Mouse (Mus musculus): ENCODE results near the gene Mgp. TPM values are rescaled to one million over a fixed set of nuclear protein-coding genes. Genes with fewer than 3 reads are reported as not detected.

Mgp gene
- 605 and 626 TPM in 2 replicates for polyA plus RNA-seq (2015; fragmentation: Nextera tagmentation; extraction: Ambion mirVana)

GRCm38 (mm10) chr6:136875670-136876069 lies at the start of gene Mgp:
Gene Mgp (minus strand): TSS chr6:136875823.
- DNase-seq (ENCODE audit: low spot score): peak; percentile 88
- Histone ChIP-seq H3K9ac (ENCODE audit: low read depth, low read length) (peak within 1 kb of the TSS; percentile 59), H3K4me2 (ENCODE audit: low read length) (peak within 1 kb of the TSS; percentile 50), H3K4me3 (replicated peaks; ENCODE audit: low read depth, low read length) (peak within 1 kb of the TSS; percentile 36), H3K27me3 (ENCODE audit: insufficient read depth, low read length) (no peaks in the 10 kb centered on the region), H3K27ac (peak within 1 kb of the TSS; percentile 59; the same call in 1 of the 2 replicates), H3K36me3 (ENCODE audit: insufficient read depth, low read length) (no peaks in the 10 kb centered on the region), H3K9me3 (replicated peaks; ENCODE audit: low read length) (no peaks in the 10 kb centered on the region), H3K4me1 (replicated peaks; ENCODE audit: insufficient read depth, low read length) (no peaks in the 10 kb centered on the region; the same call in 1 of the 2 replicates)
- no peak for TF ChIP-seq CTCF (IDR thresholded peaks at IDR 0.05; ENCODE audit: low read depth)
- 12% methylated on average over 9 of the region's 9 CpGs for WGBS
- peak; percentile 82 for ATAC-seq (replicated peaks; ENCODE audit: low FRiP score, low read depth)

- no peak overlapping the region for H3K4me3 ChIP-seq (replicated peaks; ENCODE audit: low read depth, low read length)
Observed at GRCm38 (mm10) chr6:136925049-136925448, 49.4 kb upstream of the Mgp start.

GRCm38 (mm10) chr6:136923532-136923931 lies 47.9 kb upstream of the Mgp start, which contains the start of gene Pde6h:
Gene Pde6h (plus strand): TSS chr6:136923832.
- ATAC-seq (replicated peaks; ENCODE audit: low FRiP score, low read depth) (no peak), DNase-seq (ENCODE audit: low spot score) (no peak)
- H3K4me2 ChIP-seq (ENCODE audit: low read length): no peak within 1 kb of the TSS
- no peaks in the 10 kb centered on the region for H3K4me1 ChIP-seq (replicated peaks; ENCODE audit: insufficient read depth, low read length)
- TF ChIP-seq CTCF (IDR thresholded peaks at IDR 0.05; ENCODE audit: low read depth): no peak
- no peak within 1 kb of the TSS for H3K9ac ChIP-seq (ENCODE audit: low read depth, low read length)
- 76% methylated on average over 8 of the region's 8 CpGs for WGBS
- H3K27ac ChIP-seq: no peak within 1 kb of the TSS
- H3K4me3 ChIP-seq (replicated peaks; ENCODE audit: low read depth, low read length): no peak within 1 kb of the TSS
- H3K9me3 ChIP-seq (replicated peaks; ENCODE audit: low read length): no peaks in the 10 kb centered on the region
- H3K27me3 ChIP-seq (ENCODE audit: insufficient read depth, low read length): no peaks in the 10 kb centered on the region
- no peaks in the 10 kb centered on the region for H3K36me3 ChIP-seq (ENCODE audit: insufficient read depth, low read length)

More at GRCm38 (mm10) chr6:136925049-136925448, 49.4 kb upstream of the Mgp start:
- Histone ChIP-seq H3K27ac (no peak overlapping the region), H3K9ac (ENCODE audit: low read depth, low read length) (no peak overlapping the region), H3K36me3 (ENCODE audit: insufficient read depth, low read length) (no peaks in the 10 kb centered on the region), H3K4me2 (ENCODE audit: low read length) (no peak overlapping the region), H3K27me3 (ENCODE audit: insufficient read depth, low read length) (no peaks in the 10 kb centered on the region), H3K4me1 (replicated peaks; ENCODE audit: insufficient read depth, low read length) (no peaks in the 10 kb centered on the region), H3K9me3 (replicated peaks; ENCODE audit: low read length) (no peaks in the 10 kb centered on the region)
- DNase-seq (ENCODE audit: low spot score) (no peak), ATAC-seq (replicated peaks; ENCODE audit: low FRiP score, low read depth) (no peak)
- WGBS: 54% methylated on average over 8 of the region's 8 CpGs
- no peak for TF ChIP-seq CTCF (IDR thresholded peaks at IDR 0.05; ENCODE audit: low read depth)

- H3K27me3 ChIP-seq (ENCODE audit: insufficient read depth, low read length): no peaks in the 10 kb centered on the region
- H3K4me1 ChIP-seq (replicated peaks; ENCODE audit: insufficient read depth, low read length): no peaks in the 10 kb centered on the region
- H3K27ac ChIP-seq: no peak overlapping the region
- no peak overlapping the region for H3K4me2 ChIP-seq (ENCODE audit: low read length)
- 92% methylated on average over 7 of the region's 7 CpGs for WGBS
- H3K9ac ChIP-seq (ENCODE audit: low read depth, low read length): no peak overlapping the region
- H3K9me3 ChIP-seq (replicated peaks; ENCODE audit: low read length): no peaks in the 10 kb centered on the region
- no peak for DNase-seq (ENCODE audit: low spot score)
- ATAC-seq (replicated peaks; ENCODE audit: low FRiP score, low read depth): no peak
- TF ChIP-seq CTCF (IDR thresholded peaks at IDR 0.05; ENCODE audit: low read depth): no peak
- no peaks in the 10 kb centered on the region for H3K36me3 ChIP-seq (ENCODE audit: insufficient read depth, low read length)
- H3K4me3 ChIP-seq (replicated peaks; ENCODE audit: low read depth, low read length): no peak overlapping the region
Observed at GRCm38 (mm10) chr6:136922871-136923270, 47.2 kb upstream of the Mgp start.

- Histone ChIP-seq H3K36me3 (ENCODE audit: insufficient read depth, low read length) (no peaks in the 10 kb centered on the region), H3K27ac (no peak within 1 kb of the TSS), H3K9me3 (replicated peaks; ENCODE audit: low read length) (no peaks in the 10 kb centered on the region), H3K27me3 (ENCODE audit: insufficient read depth, low read length) (no peaks in the 10 kb centered on the region), H3K4me3 (replicated peaks; ENCODE audit: low read depth, low read length) (no peak within 1 kb of the TSS), H3K9ac (ENCODE audit: low read depth, low read length) (no peak within 1 kb of the TSS), H3K4me1 (replicated peaks; ENCODE audit: insufficient read depth, low read length) (no peaks in the 10 kb centered on the region), H3K4me2 (ENCODE audit: low read length) (no peak within 1 kb of the TSS)
- 77% methylated on average over 5 of the region's 5 CpGs for WGBS
- ATAC-seq (replicated peaks; ENCODE audit: low FRiP score, low read depth): no peak
- DNase-seq (ENCODE audit: low spot score): no peak
- no peak for TF ChIP-seq CTCF (IDR thresholded peaks at IDR 0.05; ENCODE audit: low read depth)
Observed at GRCm38 (mm10) chr6:136922080-136922479, 46.5 kb upstream of the Mgp start, which contains the start of gene Erp27. Gene Erp27 (minus strand): TSS chr6:136922180.

GRCm38 (mm10) chr6:136921601-136922000 lies 46.0 kb upstream of the Mgp start:
- WGBS: 82% methylated on average over 7 of the region's 7 CpGs
- Histone ChIP-seq H3K36me3 (ENCODE audit: insufficient read depth, low read length) (no peaks in the 10 kb centered on the region), H3K4me1 (replicated peaks; ENCODE audit: insufficient read depth, low read length) (no peaks in the 10 kb centered on the region), H3K27ac (no peak overlapping the region), H3K9ac (ENCODE audit: low read depth, low read length) (no peak overlapping the region), H3K4me2 (ENCODE audit: low read length) (no peak overlapping the region), H3K9me3 (replicated peaks; ENCODE audit: low read length) (no peaks in the 10 kb centered on the region), H3K27me3 (ENCODE audit: insufficient read depth, low read length) (no peaks in the 10 kb centered on the region), H3K4me3 (replicated peaks; ENCODE audit: low read depth, low read length) (no peak overlapping the region)
- no peak for ATAC-seq (replicated peaks; ENCODE audit: low FRiP score, low read depth)
- no peak for DNase-seq (ENCODE audit: low spot score)
- TF ChIP-seq CTCF (IDR thresholded peaks at IDR 0.05; ENCODE audit: low read depth): no peak

Measured in kidney, postnatal 0 days (tissue).